Mouse (Mus musculus): ENCODE results near the gene Bcor.

Gene Bcor

DNA sequence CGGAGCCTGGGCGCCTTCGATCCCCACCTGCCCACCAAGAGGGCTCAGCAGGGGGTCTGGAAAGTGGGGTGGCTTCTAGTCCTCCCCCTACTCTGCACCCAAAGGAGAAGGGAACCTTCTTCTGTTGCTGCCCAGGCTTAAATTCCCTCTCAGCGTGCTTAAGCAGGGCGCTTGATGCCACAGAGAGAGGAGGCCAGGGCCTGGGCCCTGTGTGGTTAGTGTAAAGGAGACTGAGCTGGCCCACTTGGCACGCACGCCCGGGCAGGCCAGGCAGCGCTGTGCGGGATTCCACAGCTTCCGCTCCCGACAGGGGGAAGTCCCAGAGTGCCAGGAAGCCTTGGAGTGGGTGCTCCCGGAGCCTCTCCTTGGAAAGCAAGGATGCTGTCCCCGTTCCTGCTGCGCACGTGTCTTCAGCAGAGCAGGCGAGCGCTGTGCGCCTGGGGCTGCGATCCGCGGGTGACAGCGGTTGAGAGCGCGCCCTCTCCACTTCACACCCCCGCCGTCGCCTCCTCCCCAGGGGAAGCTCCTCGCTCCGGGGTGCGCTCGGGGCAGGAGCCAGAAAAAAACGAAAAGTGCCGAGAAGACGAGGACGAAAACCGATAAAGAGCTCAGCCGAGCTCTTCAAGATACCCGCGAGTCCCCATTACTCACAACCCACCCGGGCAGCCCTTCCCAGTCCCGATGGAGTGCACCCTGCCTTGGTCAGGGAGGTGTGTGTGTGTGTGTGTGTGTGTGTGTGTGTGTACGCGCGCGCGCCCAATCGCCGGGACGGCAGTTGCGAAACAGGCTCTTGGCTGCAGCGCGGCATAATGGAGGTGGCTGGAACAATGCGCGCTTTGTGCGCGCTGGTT, 153.9 kb downstream of the Bcor start:
- peak; percentile 79 for DNase-seq (ENCODE audit: inconsistent ontology term)

- DNase-seq (ENCODE audit: inconsistent ontology term), result no peak
Measured at GRCm38 (mm10) chrX:12005181-12006030, 154.7 kb downstream of the Bcor start.

- no peak for DNase-seq (ENCODE audit: inconsistent ontology term)
Measured at GRCm38 (mm10) chrX:12004416-12004815, 155.7 kb downstream of the Bcor start.

GRCm38 (mm10) chrX:12003947-12004346, 156.2 kb downstream of the Bcor start:
- no peak for DNase-seq (ENCODE audit: inconsistent ontology term)

- no peak for DNase-seq (ENCODE audit: inconsistent ontology term)
Measured at GRCm38 (mm10) chrX:12003539-12003938, 156.6 kb downstream of the Bcor start.

GRCm38 (mm10) chrX:12003106-12003505, 157.0 kb downstream of the Bcor start:
- DNase-seq (ENCODE audit: inconsistent ontology term), result no peak

DNA sequence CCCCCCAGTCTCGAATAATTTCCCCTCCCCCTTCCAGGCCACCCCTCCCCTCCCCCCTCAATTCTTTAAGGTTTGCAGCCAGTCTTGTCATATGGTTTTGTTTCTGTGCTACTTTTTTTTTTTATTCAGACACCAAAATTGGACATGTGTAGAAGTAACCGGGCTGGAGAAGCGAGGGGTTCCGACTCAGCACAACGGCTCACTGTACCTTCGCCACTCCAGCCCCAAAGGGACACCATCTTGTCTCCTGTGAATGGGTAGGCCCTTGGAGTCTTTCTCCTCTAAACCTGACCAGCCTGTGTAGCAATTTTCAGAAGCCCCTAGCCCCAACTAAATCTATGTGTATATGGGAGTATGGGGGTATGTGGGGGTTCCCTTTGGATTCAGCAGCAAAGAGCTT, 157.6 kb downstream of the Bcor start:
- DNase-seq (ENCODE audit: inconsistent ontology term), result no peak

DNA sequence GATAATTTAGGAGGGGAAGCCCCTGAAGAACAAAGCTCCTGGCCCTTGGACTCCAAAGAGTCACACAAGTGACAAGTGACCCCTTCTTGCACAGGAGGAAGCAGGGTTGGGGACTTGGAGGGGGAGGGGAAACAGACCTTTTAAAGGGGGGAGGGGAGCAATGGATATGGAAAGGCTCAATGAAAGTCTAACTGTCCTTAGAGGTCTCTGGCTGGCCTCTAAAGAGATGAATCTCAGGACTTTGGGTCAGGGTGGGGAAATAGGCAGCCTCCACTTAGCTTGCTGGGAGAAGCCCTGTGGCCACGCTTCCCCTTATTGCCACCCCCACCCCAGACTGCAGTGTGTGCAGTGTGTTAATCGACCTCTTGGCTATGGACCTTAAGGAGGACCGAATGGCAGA, 158.2 kb downstream of the Bcor start:
- DNase-seq (ENCODE audit: inconsistent ontology term), result no peak

DNA sequence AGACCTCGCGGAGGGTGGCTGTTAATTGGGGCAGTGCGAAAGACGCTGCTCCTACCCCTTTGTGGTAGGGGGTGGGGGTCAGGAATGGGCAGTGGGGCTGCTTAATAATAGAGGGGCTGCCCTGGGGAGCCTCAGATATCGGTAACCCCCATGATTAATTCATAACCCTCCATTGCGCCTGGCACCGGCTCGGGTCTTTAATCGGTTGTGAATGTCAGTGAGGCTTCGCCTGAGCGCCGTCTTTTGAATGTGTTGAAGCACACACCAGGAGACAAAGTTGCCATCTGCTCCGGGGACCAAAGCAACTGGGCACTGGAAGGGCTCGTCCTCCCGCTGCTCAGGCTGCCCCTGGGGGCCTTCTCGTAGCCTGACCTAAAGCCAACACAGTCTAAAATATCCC, 158.8 kb downstream of the Bcor start:
- DNase-seq (ENCODE audit: inconsistent ontology term), result no peak

- no peak for DNase-seq (ENCODE audit: inconsistent ontology term)
Measured at GRCm38 (mm10) chrX:12000620-12001019, 159.5 kb downstream of the Bcor start.

- DNase-seq (ENCODE audit: inconsistent ontology term), result no peak
Measured at GRCm38 (mm10) chrX:11999951-12000350, 160.2 kb downstream of the Bcor start.

DNA sequence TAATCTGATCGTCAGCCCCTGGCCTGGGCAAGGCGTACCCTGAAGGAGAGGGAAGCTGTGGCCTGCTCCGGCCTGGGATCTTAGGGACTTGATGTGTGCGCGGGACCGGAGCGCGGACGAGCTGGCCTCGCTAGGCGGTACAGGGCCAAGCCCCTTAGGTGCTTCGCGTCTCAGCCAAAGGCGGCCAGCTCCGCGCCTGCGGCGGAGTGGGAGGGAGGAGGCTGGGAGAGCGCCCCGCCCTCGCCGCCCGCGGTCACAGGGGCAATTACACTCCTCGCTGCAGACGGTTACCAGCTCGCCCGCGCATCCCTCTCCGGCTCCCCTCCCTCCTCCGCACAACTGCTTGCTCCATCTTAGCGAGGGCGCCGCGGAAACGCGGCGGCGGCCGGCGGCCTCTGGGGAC, 161.2 kb downstream of the Bcor start:
- peak; percentile 80 for DNase-seq (ENCODE audit: inconsistent ontology term)

- no peak for DNase-seq (ENCODE audit: inconsistent ontology term)
Measured at GRCm38 (mm10) chrX:11996891-11997290, 163.3 kb downstream of the Bcor start.

DNA sequence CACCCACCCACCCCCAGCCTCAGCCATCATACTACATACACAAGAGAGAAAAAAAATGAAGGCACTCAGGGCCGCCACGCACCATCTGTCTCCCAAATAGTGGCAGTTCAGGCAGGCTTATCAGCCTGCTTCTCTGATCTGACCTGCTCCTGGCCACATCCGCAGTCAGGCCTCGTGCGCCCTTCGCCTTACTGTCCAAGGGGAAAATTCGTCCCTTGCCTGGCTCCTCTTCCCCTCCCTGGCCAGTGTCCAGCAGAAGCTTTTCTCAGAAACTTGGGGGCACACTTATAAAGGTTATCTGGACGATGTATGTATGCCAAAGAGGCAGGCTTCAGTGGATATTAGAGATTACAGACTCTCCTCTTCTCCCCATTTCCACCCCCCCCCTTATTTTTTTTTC, 163.7 kb downstream of the Bcor start:
- DNase-seq (ENCODE audit: inconsistent ontology term), result no peak

DNA sequence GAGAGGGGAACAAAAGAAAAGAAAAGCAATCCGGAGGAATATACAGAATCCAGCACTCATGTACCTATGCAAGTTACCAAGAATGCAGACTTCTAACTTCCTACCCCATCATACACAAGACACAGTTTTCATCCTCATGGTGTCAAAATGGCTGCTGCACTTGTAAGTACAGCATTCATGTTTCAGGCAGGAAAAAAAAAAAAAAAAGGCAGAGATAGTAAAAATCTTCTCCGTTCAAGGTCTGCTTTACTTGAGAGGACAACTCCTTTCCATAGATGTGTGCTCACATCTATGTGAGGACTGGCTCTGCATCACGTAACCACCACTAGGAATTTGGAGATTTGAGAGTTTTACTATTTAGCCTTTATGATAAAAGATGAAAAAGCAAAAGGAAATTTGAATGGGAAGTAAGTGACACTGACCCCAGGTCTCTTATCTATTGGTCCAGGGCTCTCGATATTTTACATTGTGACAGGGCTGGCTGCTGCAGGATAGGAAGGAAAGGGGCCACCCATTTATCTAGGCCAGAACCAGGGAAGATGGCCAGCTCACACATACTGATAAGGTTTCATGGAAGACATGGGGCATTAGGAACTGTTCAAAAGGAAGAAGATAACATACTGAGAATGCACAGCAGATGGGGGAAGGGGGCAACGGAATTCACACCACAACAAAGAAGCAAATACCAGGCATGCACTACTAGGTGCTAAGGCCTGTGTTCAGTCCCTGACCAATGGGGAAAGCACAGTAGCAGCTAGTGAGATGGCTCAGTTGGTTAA, 166.3 kb downstream of the Bcor start:
- no peak for DNase-seq (ENCODE audit: inconsistent ontology term)

DNA sequence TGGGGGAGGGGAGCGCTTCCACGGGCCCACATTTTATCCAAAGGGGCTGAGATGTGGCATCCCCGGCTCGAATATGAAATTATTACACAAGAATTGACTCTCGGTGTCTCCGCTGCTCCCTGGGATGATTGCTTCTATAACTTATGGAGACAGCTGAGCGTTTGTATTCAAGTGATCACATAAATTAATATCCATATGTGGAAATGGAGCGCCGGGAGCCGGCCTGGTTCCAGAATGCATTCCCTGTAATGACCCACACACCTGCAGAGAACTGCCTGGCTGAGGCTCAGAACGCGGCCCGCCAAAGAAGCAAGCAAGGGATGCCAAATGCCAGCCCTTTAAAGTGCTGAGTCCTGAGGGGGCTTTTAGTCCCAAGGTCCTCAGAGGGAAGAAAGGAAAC, 170.7 kb downstream of the Bcor start:
- no peak for DNase-seq (ENCODE audit: inconsistent ontology term)

DNA sequence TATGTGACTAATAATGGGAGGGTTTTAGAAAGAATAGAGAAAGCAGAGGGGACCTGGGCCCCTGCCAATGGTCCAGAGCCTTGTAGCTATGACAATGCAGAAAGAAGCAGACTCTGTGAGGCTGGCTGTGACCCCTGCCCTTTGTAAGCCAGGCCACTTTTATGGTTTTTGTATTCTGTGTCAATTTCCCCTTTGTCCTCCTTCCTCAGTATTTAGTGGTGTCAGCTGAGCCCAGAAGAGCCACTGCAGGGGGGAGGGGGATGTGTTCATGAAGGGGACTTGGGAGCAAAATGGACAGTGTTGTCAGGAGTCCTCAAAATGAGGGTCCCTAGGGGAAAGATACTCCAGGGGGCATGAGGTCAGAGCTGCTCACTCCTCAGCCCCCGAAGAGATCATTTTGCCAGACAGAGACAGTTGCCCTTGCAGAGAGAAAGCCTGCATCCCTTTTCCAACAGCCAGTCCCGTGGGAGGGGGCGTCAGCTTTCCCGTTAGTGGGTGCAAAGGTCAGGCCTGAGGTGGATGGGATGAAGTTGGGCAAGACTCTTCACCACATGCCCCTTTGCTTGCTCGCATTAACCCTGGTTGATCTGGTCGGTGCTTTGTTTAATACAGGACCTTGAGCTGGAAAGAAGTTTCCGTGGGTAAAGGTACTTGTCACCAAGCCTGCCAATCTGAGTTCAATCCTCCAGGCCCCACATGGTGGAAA, 171.8 kb downstream of the Bcor start:
- no peak for DNase-seq (ENCODE audit: inconsistent ontology term)

- no peak for DNase-seq (ENCODE audit: inconsistent ontology term)
Measured at GRCm38 (mm10) chrX:11987602-11988001, 172.6 kb downstream of the Bcor start.

Data from Muller cell, postnatal 12 days (primary cell).